Mouse (Mus musculus) MEL (cell line): Measurements from ENCODE around the gene Btg1.

Experiments used
- CTCF ChIP-seq, 3 experiments: IDR thresholded peaks in 2 of 3; conservative IDR thresholded peaks in 1 of 3; 2 replicates each; pipeline ENCODE4 v1.5.1; 2011 to 2012; ENCODE audit warnings: low read length in 3 of 3, low read depth in 2 of 3, mild to moderate bottlenecking in 2 of 3, improper control_type of control experiment in 1 of 3, inconsistent platforms in 1 of 3, mixed read lengths in 1 of 3, moderate library complexity in 1 of 3; ENCODE audit not compliant: control insufficient read depth in 1 of 3, insufficient read depth in 1 of 3, poor library complexity in 1 of 3, severe bottlenecking in 1 of 3
- E2F4 ChIP-seq: IDR thresholded peaks from 2 replicates; pipeline ENCODE4 v1.6.1; 2011; ENCODE audit warnings: low read depth, low read length, improper control_type of control experiment, borderline replicate concordance
- EP300 ChIP-seq, 2 experiments: IDR thresholded peaks; 2 replicates each; pipeline ENCODE4 v1.6.1; 2011; ENCODE audit warnings: improper control_type of control experiment in 2 of 2, low read length in 2 of 2, low read depth in 1 of 2, mild to moderate bottlenecking in 1 of 2
- GATA1 ChIP-seq: IDR thresholded peaks from 2 replicates; pipeline ENCODE4 v1.6.1; 2011; ENCODE audit warnings: low read depth, low read length, improper control_type of control experiment
- MAFK ChIP-seq: IDR thresholded peaks from 2 replicates; pipeline ENCODE4 v1.6.1; 2011; ENCODE audit warnings: low read depth, mild to moderate bottlenecking, low read length, improper control_type of control experiment, borderline replicate concordance
- MXI1 ChIP-seq: IDR thresholded peaks from 2 replicates; pipeline ENCODE4 v1.6.1; 2011; ENCODE audit warnings: mild to moderate bottlenecking, low read depth, low read length, improper control_type of control experiment
- MYC ChIP-seq: IDR thresholded peaks from 2 replicates; pipeline ENCODE4 v1.6.1; 2011; ENCODE audit warnings: low read depth, mild to moderate bottlenecking, low read length, improper control_type of control experiment, moderate library complexity
- NELFE ChIP-seq: IDR thresholded peaks from 2 replicates; pipeline ENCODE4 v1.6.1; 2011; ENCODE audit warnings: low read depth, low read length, improper control_type of control experiment
- POLR2A ChIP-seq, 2 experiments: IDR thresholded peaks; 2 replicates each; pipeline ENCODE4 v1.6.1; 2011 to 2012; ENCODE audit warnings: low read length in 2 of 2, mild to moderate bottlenecking in 2 of 2, control low read depth in 1 of 2, improper control_type of control experiment in 1 of 2, low read depth in 1 of 2, moderate library complexity in 1 of 2; ENCODE audit not compliant: control insufficient read depth in 1 of 2, insufficient read depth in 1 of 2, poor library complexity in 1 of 2
- UBTF ChIP-seq: IDR thresholded peaks from 2 replicates; pipeline ENCODE4 v1.6.1; 2012; ENCODE audit warnings: low read depth, mild to moderate bottlenecking, inconsistent platforms, low read length, improper control_type of control experiment, moderate library complexity, borderline replicate concordance; ENCODE audit not compliant: insufficient read depth
- USF1 ChIP-seq: IDR thresholded peaks from 2 replicates; pipeline ENCODE4 v1.6.1; 2014; ENCODE audit warnings: low read depth, mild to moderate bottlenecking, inconsistent platforms, low read length, improper control_type of control experiment, moderate library complexity

- no peak for TF ChIP-seq POLR2A (IDR thresholded peaks at IDR 0.05; ENCODE audit: control insufficient read depth in 1 of 2, insufficient read depth in 1 of 2, low read depth in 1 of 2, low read length in 2 of 2, poor library complexity in 1 of 2)
- no peak for TF ChIP-seq USF1
- TF ChIP-seq MAFK, result no peak
- TF ChIP-seq GATA1, result no peak
- no peak for TF ChIP-seq MYC
- no peak for TF ChIP-seq UBTF
- TF ChIP-seq CTCF (IDR thresholded peaks at IDR 0.05 in 2 of 3, conservative IDR thresholded peaks at IDR 0.05 in 1 of 3; ENCODE audit: control insufficient read depth in 1 of 3, insufficient read depth in 1 of 3, low read depth in 2 of 3, low read length in 3 of 3, poor library complexity in 1 of 3, severe bottlenecking in 1 of 3), result no peak
- TF ChIP-seq MXI1, result no peak
- no peak for TF ChIP-seq NELFE
- no peak for TF ChIP-seq E2F4
- no peak for TF ChIP-seq EP300 (IDR thresholded peaks at IDR 0.05; ENCODE audit: low read depth in 1 of 2, low read length in 2 of 2)
Measured at GRCm38 (mm10) chr10:96626120-96626750, 9.4 kb downstream of the Btg1 start.
